Mouse (Mus musculus) lung, postnatal 0 days (tissue): ENCODE data around the gene Rassf1. TPM values are rescaled to one million over a fixed set of nuclear protein-coding genes. Genes with fewer than 3 reads are reported as not detected.

Experiments
- ATAC-seq: fragments of 200-750 bp; cut with Nextera tagmentation; 2 replicates; pipeline ENCODE4 v1.8.0; 2017; ENCODE audit warnings: moderate library complexity
- DNase-seq: peaks from one replicate; pipeline ENCODE4 v3.0.0-alpha.2; 2016; ENCODE audit warnings: low spot score
- H3K27ac ChIP-seq: fragments of 300-500 bp; sonication (generic); 2 replicates; pipeline ENCODE4 v1.5.1; 2014; ENCODE audit warnings: antibody characterized with exemption, mild to moderate bottlenecking, low read length, mixed read lengths
- H3K27me3 ChIP-seq: fragments of 300-500 bp; sonication (generic); replicated peaks from 2 replicates; pipeline ENCODE4 v1.6.1; 2014; ENCODE audit warnings: low read length, mixed read lengths; ENCODE audit not compliant: insufficient read depth
- H3K36me3 ChIP-seq: fragments of 300-500 bp; sonication (generic); 2 replicates; pipeline ENCODE4 v1.6.1; 2014; ENCODE audit warnings: low read length, mixed read lengths; ENCODE audit not compliant: insufficient read depth
- H3K4me1 ChIP-seq: fragments of 300-500 bp; sonication (generic); 2 replicates; pipeline ENCODE4 v1.6.1; 2014; ENCODE audit warnings: antibody characterized with exemption, low read depth, low read length, mixed read lengths; ENCODE audit not compliant: insufficient read depth
- H3K4me2 ChIP-seq: fragments of 300-500 bp; sonication (generic); replicated peaks from 2 replicates; pipeline ENCODE4 v1.6.1; 2014; ENCODE audit warnings: low read depth, mild to moderate bottlenecking, low read length, moderate library complexity, mixed read lengths
- H3K4me3 ChIP-seq: fragments of 300-500 bp; sonication (generic); 2 replicates; pipeline ENCODE4 v1.5.1; 2014; ENCODE audit warnings: low read depth, low read length
- H3K9ac ChIP-seq: fragments of 300-500 bp; sonication (generic); replicated peaks from 2 replicates; pipeline ENCODE4 v1.6.1; 2014; ENCODE audit warnings: low read depth, mild to moderate bottlenecking
- H3K9me3 ChIP-seq: fragments of 300-500 bp; sonication (generic); 2 replicates; pipeline ENCODE4 v1.6.1; 2016; ENCODE audit warnings: low read length, mixed read lengths
- CTCF ChIP-seq: IDR thresholded peaks from 2 replicates; pipeline ENCODE4 v1.5.1; 2016; ENCODE audit warnings: antibody characterized with exemption, mild to moderate bottlenecking
- EP300 ChIP-seq: IDR thresholded peaks from 2 replicates; pipeline ENCODE4 v1.6.1; 2016; ENCODE audit warnings: antibody characterized with exemption, mild to moderate bottlenecking, control low read depth
- WGBS: fragments of 180-500 bp; shearing (Covaris S2); extraction: QIAGEN DNeasy Blood & Tissue Kit; methylation state at CpG from one replicate; pipeline ENCODE4 v1.1.7; 2014; 5-methylcytosine and 5-hydroxymethylcytosine counted together
- polyA plus RNA-seq: library from polyadenylated mRNA; unstranded; fragments of >200 nt; fragmentation: Nextera tagmentation; extraction: Ambion mirVana; gene quantifications from 2 replicates; pipeline ENCODE4 v1.2.1, GENCODE M21; 2015

Rassf1 gene
- polyA plus RNA-seq, 1 experiment from 2014 or later = 86.1 TPM

DNA sequence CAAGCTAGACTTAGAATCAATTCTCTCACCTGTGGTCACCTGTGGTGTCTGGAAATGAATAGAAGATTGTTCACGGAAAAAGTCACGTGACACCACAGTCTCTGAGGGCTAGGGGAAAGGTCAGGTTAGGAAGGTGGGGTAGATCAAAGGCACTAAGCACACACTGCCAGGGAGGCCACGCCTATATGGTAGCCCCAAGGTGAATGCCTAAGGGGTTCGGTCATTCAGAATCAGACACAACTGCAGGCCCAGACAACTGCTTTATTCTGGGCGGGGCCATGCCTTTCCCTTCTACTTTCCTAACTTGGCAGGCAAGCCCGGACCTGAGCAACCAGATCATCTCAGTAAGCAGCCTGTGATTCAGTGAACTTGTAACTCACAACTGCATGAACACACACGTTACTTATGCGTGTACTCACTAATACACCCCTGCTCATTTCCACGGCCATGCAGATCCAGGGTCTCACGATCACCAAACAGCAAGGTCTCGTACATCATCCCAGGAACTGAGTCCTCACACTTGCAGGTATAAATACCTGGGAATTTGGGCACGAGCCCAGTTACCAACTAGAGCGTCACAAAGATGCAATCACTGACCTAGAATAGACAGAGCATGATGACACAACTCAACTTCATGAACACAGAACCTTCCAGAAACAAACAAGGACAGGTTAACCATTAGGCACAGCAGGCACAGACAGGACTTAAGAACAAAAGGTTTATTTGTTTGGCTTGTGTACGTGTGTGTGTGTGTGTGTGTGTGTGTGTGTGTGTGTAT is 24.4 kb downstream of the Rassf1 start:
- TF ChIP-seq CTCF (no peak), EP300 (0 out of 2 replicates have a peak, but pooled peaks have one; percentile 20)
- ATAC-seq (no peak), DNase-seq (peak; percentile 59)
- no peaks in the 10 kb centered on the region for H3K9me3 ChIP-seq
- H3K36me3 ChIP-seq = peaks cover 8% of the 10 kb centered on the region; the same call in 1 of the 2 replicates
- 58% methylated on average over 14 of the region's 14 CpGs for WGBS
- no peak overlapping the region for H3K4me3 ChIP-seq
- no peak overlapping the region for H3K9ac ChIP-seq
- H3K27me3 ChIP-seq = no peaks in the 10 kb centered on the region
- H3K27ac ChIP-seq = peak overlapping the region; percentile 38
- peaks cover 6% of the 10 kb centered on the region; the same call in 1 of the 2 replicates for H3K4me1 ChIP-seq
- no peak overlapping the region for H3K4me2 ChIP-seq

GRCm38 (mm10) chr9:107576357-107577107 is 25.2 kb downstream of the Rassf1 start, which contains the start of gene Hyal1:
TSS of gene Hyal1 (plus strand) at chr9:107576927.
- DNase-seq (peak; percentile 95), ATAC-seq (peak; percentile 75)
- peak within 1 kb of the TSS; percentile 28 for H3K4me3 ChIP-seq
- peaks cover 8% of the 10 kb centered on the region; the same call in 1 of the 2 replicates for H3K36me3 ChIP-seq
- H3K9me3 ChIP-seq = no peaks in the 10 kb centered on the region
- H3K4me1 ChIP-seq = peaks cover 6% of the 10 kb centered on the region; the same call in 1 of the 2 replicates
- H3K27me3 ChIP-seq = no peaks in the 10 kb centered on the region
- 6% methylated on average over 16 of the region's 16 CpGs for WGBS
- H3K4me2 ChIP-seq = peak within 1 kb of the TSS; percentile 50
- no peak within 1 kb of the TSS for H3K9ac ChIP-seq
- TF ChIP-seq CTCF = no peak
- TF ChIP-seq EP300 = no peak
- peak within 1 kb of the TSS; percentile 38 for H3K27ac ChIP-seq

DNA sequence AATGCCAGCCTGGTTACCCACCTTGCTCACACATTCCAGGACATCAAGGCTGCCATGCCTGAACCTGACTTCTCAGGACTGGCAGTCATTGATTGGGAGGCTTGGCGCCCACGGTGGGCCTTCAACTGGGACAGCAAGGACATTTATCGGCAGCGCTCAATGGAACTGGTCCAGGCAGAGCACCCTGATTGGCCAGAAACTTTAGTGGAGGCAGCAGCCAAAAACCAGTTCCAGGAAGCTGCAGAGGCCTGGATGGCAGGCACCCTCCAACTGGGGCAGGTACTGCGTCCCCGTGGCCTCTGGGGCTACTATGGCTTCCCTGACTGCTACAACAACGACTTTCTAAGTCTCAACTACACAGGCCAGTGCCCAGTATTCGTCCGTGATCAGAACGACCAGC is 26.5 kb downstream of the Rassf1 start:
- Histone ChIP-seq H3K9me3 (no peaks in the 10 kb centered on the region), H3K27ac (no peak overlapping the region), H3K4me3 (no peak overlapping the region), H3K4me2 (no peak overlapping the region), H3K36me3 (no peaks in the 10 kb centered on the region), H3K27me3 (no peaks in the 10 kb centered on the region), H3K4me1 (peaks cover 6% of the 10 kb centered on the region), H3K9ac (no peak overlapping the region)
- TF ChIP-seq EP300 (no peak), CTCF (no peak)
- WGBS = 90% methylated on average over 10 of the region's 10 CpGs
- DNase-seq = no peak
- no peak for ATAC-seq

DNA sequence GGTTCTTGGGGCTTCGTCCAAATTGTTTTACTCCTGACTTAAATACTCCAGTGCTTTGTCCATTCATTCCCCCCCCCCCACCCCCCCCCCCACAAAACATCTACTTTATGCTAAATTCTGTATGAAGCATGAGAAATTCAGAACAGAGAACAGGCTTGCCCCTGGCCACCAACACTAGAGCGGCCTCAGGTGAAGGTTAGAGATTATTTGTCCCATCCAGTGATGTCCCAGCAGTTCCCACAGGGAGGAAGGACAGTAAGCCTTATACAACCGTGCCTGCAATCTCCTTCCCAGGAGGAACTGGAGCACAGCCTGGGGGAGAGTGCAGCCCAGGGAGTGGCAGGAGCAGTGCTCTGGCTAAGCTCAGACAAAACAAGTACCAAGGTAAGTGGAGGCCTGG is 27.2 kb downstream of the Rassf1 start, which contains the start of gene Naa80:
Naa80 (plus strand) TSS at position 301 of the 400 bp plus-strand sequence.
- Histone ChIP-seq H3K9me3 (no peaks in the 10 kb centered on the region), H3K27me3 (no peaks in the 10 kb centered on the region), H3K4me2 (no peak within 1 kb of the TSS), H3K4me1 (peaks cover 6% of the 10 kb centered on the region), H3K36me3 (no peaks in the 10 kb centered on the region), H3K27ac (no peak within 1 kb of the TSS; the same call in 1 of the 2 replicates), H3K4me3 (no peak within 1 kb of the TSS), H3K9ac (no peak within 1 kb of the TSS)
- no peak for ATAC-seq
- DNase-seq = no peak
- no peak for TF ChIP-seq EP300
- no peak for TF ChIP-seq CTCF
- WGBS = 70% methylated on average over 3 of the region's 3 CpGs

DNA sequence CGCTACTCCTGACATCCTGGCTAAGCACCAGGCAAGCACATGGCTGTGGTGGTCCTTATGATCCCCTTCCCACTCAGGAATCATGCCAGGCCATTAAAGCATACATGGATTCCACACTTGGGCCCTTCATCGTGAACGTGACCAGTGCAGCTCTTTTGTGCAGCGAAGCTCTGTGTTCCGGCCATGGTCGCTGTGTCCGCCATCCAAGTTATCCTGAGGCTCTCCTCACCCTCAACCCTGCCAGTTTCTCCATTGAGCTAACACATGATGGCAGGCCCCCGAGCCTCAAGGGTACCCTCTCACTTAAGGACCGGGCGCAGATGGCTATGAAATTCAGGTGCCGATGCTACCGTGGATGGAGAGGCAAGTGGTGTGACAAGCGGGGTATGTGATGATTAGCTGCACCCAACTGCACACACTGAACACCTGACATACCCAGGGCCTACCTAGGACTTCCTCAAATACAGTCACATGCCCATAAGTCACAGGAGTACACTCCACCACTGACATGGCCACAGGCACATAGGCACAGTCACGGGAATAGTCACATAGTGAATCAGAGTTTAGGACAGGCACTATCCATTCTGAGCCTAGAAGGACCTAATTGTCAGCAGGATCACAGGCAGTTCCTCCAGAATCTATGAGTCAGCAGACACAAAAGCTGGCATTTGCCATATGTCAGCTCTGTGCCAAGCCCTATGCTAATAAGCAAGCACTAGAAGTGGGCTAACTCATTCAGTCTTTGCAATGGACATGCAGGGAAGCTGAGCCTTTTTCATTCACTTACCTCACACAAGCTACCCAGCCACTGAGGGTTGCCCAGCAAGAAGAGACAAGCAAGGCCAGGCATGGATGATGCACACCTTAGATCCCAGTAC is 27.9 kb downstream of the Rassf1 start:
- H3K27me3 ChIP-seq = no peaks in the 10 kb centered on the region
- no peaks in the 10 kb centered on the region for H3K9me3 ChIP-seq
- DNase-seq = peak; percentile 19
- no peak overlapping the region; the same call in 1 of the 2 replicates for H3K27ac ChIP-seq
- peaks cover 6% of the 10 kb centered on the region for H3K4me1 ChIP-seq
- no peak overlapping the region for H3K9ac ChIP-seq
- TF ChIP-seq EP300 (no peak), CTCF (no peak)
- no peak for ATAC-seq
- no peak overlapping the region for H3K4me2 ChIP-seq
- WGBS = 94% methylated on average over 14 of the region's 14 CpGs
- H3K36me3 ChIP-seq = no peaks in the 10 kb centered on the region
- no peak overlapping the region for H3K4me3 ChIP-seq
